Mouse (Mus musculus) testis, adult 2 months (tissue): Measurements from ENCODE around the gene Rad9b. TPM values are rescaled to one million over a fixed set of nuclear protein-coding genes. Genes with fewer than 3 reads are reported as not detected.
"Not testable (repeated sequence)": the region's sequence is repeated elsewhere in the genome, so short reads cannot be mapped to it uniquely, and the experiment has no call there.

ENCODE experiments used
- H3K27ac ChIP-seq: fragments of 200-500 bp; 2 replicates; pipeline ENCODE4 v1.5.1; 2012; ENCODE audit warnings: low read depth, low read length; ENCODE audit not compliant: control insufficient read depth, insufficient read depth
- H3K27me3 ChIP-seq: fragments of 200-500 bp; 2 replicates; pipeline ENCODE4 v1.6.1; 2012; ENCODE audit warnings: mild to moderate bottlenecking, low read length, moderate library complexity; ENCODE audit not compliant: control insufficient read depth, insufficient read depth
- H3K36me3 ChIP-seq: fragments of 200-500 bp; 2 replicates; pipeline ENCODE4 v1.6.1; 2012; ENCODE audit warnings: mild to moderate bottlenecking, low read length; ENCODE audit not compliant: control insufficient read depth, insufficient read depth
- H3K4me1 ChIP-seq: fragments of 200-500 bp; 2 replicates; pipeline ENCODE4 v1.6.1; 2012; ENCODE audit warnings: low read length; ENCODE audit not compliant: control insufficient read depth, insufficient read depth
- H3K4me3 ChIP-seq: fragments of 200-500 bp; 2 replicates; pipeline ENCODE4 v1.5.1; 2012; ENCODE audit warnings: low read depth, mild to moderate bottlenecking, low read length, moderate library complexity, mixed read lengths; ENCODE audit not compliant: control insufficient read depth
- CTCF ChIP-seq: fragments of 200-500 bp; IDR thresholded peaks from 2 replicates; pipeline ENCODE4 v1.5.1; 2012; ENCODE audit warnings: low read depth, mild to moderate bottlenecking, inconsistent platforms, low read length, moderate library complexity; ENCODE audit not compliant: control insufficient read depth, insufficient read depth, insufficient replicate concordance
- POLR2A ChIP-seq: fragments of 200-500 bp; IDR thresholded peaks from 2 replicates; pipeline ENCODE4 v1.6.1; 2012; ENCODE audit warnings: low read depth, mild to moderate bottlenecking, inconsistent platforms, low read length, moderate library complexity; ENCODE audit not compliant: control insufficient read depth
- polyA plus RNA-seq: library from polyadenylated mRNA; depleted of rRNA; stranded (reverse); fragments of >200 nt; gene quantifications from 2 replicates; pipeline ENCODE4 v1.2.3, GENCODE M21; 2012

The Rad9b gene
- polyA plus RNA-seq, 1 experiment, result 28.0 TPM

- TF ChIP-seq CTCF (no peak), POLR2A (no peak)
- Histone ChIP-seq H3K4me3 (no peak overlapping the region), H3K27ac (no peak overlapping the region), H3K36me3 (peaks cover 1% of the 10 kb centered on the region), H3K27me3 (no peaks in the 10 kb centered on the region), H3K4me1 (no peaks in the 10 kb centered on the region)
Measured at GRCm38 (mm10) chr5:122327283-122327682, 26.8 kb downstream of the Rad9b start.

DNA sequence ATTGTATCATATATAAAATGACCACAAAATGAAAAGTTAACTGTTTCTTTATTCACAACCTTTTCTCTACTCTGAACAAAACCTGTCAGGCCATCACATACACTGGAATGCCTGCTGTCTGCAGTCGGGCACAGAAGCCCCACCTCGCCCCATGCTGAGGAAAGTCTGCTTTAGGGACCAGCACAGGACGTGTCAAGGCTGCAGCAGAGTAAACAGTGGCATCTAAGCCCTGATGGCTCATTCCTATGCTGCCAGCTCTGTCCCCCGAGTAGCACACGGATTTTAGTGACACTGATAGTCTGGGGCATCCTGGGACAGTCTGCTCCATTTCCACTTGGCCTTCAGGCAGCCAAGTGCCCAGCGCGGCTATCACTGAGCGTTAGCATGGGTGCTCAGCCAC lies 28.6 kb downstream of the Rad9b start:
- TF ChIP-seq CTCF (no peak), POLR2A (no peak)
- peaks cover 1% of the 10 kb centered on the region for H3K36me3 ChIP-seq

DNA sequence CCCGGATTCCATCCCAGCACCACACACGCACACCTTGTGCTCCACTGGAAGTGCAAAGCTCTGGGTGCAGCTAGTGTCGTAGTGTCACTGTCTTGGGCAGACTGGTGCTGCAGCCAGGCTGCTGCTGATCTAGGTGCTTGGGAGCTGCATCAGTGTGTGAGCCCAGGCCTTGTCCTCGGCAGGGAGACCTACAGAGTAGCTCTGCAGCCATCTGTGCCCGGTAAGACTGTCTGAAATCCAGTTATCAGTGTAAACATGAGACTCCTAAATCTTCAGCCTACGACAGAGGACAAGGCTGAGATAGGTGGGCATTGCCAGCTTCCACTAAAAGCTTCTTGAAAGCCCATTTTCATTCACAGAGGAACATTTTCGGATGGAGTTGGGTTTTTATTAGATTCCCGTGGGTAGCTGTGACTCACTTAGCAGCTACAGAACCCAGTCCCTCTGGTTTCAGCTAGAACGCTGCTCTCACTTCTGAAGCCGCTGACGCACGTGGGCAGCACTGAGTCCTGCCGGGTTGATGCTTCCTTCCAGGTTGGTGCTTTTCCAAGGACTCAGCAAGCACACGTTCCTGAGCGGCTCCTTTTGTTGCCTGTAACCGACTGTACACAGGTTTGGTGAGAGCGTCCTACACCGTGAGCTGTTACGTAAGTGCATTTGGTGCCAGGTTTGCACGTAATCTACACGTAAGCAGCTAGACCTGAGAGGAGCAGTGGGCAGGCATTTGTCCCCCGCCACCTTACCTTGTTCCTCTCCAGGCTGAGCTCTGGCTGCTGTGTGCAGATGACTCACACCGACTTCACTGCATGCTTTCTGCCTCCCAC lies 29.2 kb downstream of the Rad9b start:
- Histone ChIP-seq H3K27ac (no peak overlapping the region), H3K4me1 (no peaks in the 10 kb centered on the region), H3K4me3 (no peak overlapping the region), H3K36me3 (peaks cover 1% of the 10 kb centered on the region), H3K27me3 (no peaks in the 10 kb centered on the region)
- no peak for TF ChIP-seq POLR2A
- TF ChIP-seq CTCF, result no peak

More for the DNA sequence above, 28.6 kb downstream of the Rad9b start:
- H3K27ac ChIP-seq, result no peak overlapping the region
- H3K4me3 ChIP-seq, result no peak overlapping the region
- H3K27me3 ChIP-seq, result no peaks in the 10 kb centered on the region
- H3K4me1 ChIP-seq, result no peaks in the 10 kb centered on the region

GRCm38 (mm10) chr5:122323523-122323922 lies 30.5 kb downstream of the Rad9b start:
- Histone ChIP-seq H3K27ac (no peak overlapping the region), H3K4me1 (no peaks in the 10 kb centered on the region), H3K36me3 (peaks cover 1% of the 10 kb centered on the region), H3K4me3 (no peak overlapping the region), H3K27me3 (no peaks in the 10 kb centered on the region)
- TF ChIP-seq POLR2A, result no peak
- no peak for TF ChIP-seq CTCF

GRCm38 (mm10) chr5:122320205-122320781 lies 33.7 kb downstream of the Rad9b start:
- Histone ChIP-seq H3K4me3 (no peak overlapping the region), H3K36me3 (peaks cover 1% of the 10 kb centered on the region), H3K27me3 (no peaks in the 10 kb centered on the region), H3K27ac (no peak overlapping the region), H3K4me1 (peaks cover 4% of the 10 kb centered on the region; the same call in 1 of the 2 replicates)
- TF ChIP-seq POLR2A, result no peak
- no peak for TF ChIP-seq CTCF

- Histone ChIP-seq H3K4me1 (peaks cover 4% of the 10 kb centered on the region; the same call in 1 of the 2 replicates), H3K36me3 (peaks cover 1% of the 10 kb centered on the region), H3K27me3 (no peaks in the 10 kb centered on the region), H3K27ac (no peak overlapping the region), H3K4me3 (no peak overlapping the region)
- TF ChIP-seq CTCF (no peak), POLR2A (no peak)
Measured at GRCm38 (mm10) chr5:122319474-122320204, 34.4 kb downstream of the Rad9b start.

GRCm38 (mm10) chr5:122318976-122319375 lies 35.1 kb downstream of the Rad9b start:
- not testable (repeated sequence) for H3K4me1 ChIP-seq, H3K27me3 ChIP-seq, H3K36me3 ChIP-seq, H3K27ac ChIP-seq, H3K4me3 ChIP-seq
